Mouse (Mus musculus) hindbrain, embryonic 16.5 days (tissue): Measurements from ENCODE around the gene Elovl3. TPM values are rescaled to one million over a fixed set of nuclear protein-coding genes. Genes with fewer than 3 reads are reported as not detected.

Source experiments
- ATAC-seq: fragments of 200-750 bp; cut with Nextera tagmentation; 2 replicates; pipeline ENCODE4 v1.8.0; 2017; ENCODE audit warnings: moderate TSS enrichment, moderate library complexity
- H3K27ac ChIP-seq: fragments of 300-500 bp; sonication (generic); 2 replicates; pipeline ENCODE4 v1.5.1; 2014; ENCODE audit warnings: low read depth, mild to moderate bottlenecking, control low read depth, low read length, moderate library complexity
- H3K27me3 ChIP-seq: fragments of 300-500 bp; sonication (generic); replicated peaks from 2 replicates; pipeline ENCODE4 v1.6.1; 2014; ENCODE audit warnings: low read length; ENCODE audit not compliant: control insufficient read depth, insufficient read depth
- H3K36me3 ChIP-seq: fragments of 300-500 bp; sonication (generic); 2 replicates; pipeline ENCODE4 v1.6.1; 2014; ENCODE audit warnings: mild to moderate bottlenecking, low read length, moderate library complexity, mixed read lengths; ENCODE audit not compliant: control insufficient read depth, insufficient read depth
- H3K4me1 ChIP-seq: fragments of 300-500 bp; sonication (generic); 2 replicates; pipeline ENCODE4 v1.6.1; 2014; ENCODE audit warnings: low read depth, low read length; ENCODE audit not compliant: control insufficient read depth, insufficient read depth
- H3K4me2 ChIP-seq: fragments of 300-500 bp; sonication (generic); 2 replicates; pipeline ENCODE4 v1.6.1; 2014; ENCODE audit warnings: mild to moderate bottlenecking, low read length, control low read depth, moderate library complexity
- H3K4me3 ChIP-seq: fragments of 300-500 bp; sonication (generic); 2 replicates; pipeline ENCODE4 v1.5.1; 2014; ENCODE audit warnings: mild to moderate bottlenecking, low read length, control low read depth, moderate library complexity
- H3K9ac ChIP-seq: fragments of 300-500 bp; sonication (generic); 2 replicates; pipeline ENCODE4 v1.6.1; 2014; ENCODE audit warnings: low read depth, mild to moderate bottlenecking, control low read depth, low read length, moderate library complexity
- H3K9me3 ChIP-seq: fragments of 300-500 bp; sonication (generic); 2 replicates; pipeline ENCODE4 v1.6.1; 2014; ENCODE audit warnings: mild to moderate bottlenecking, low read length, moderate library complexity; ENCODE audit not compliant: control insufficient read depth
- WGBS: fragments of 180-500 bp; shearing (Covaris S2); extraction: QIAGEN DNeasy Blood & Tissue Kit; methylation state at CpG from one replicate; pipeline ENCODE4 v1.1.7; 2014; 5-methylcytosine and 5-hydroxymethylcytosine counted together
- polyA plus RNA-seq: library from polyadenylated mRNA; unstranded; fragments of >200 nt; fragmentation: Nextera tagmentation; extraction: Ambion mirVana; gene quantifications from 2 replicates; pipeline ENCODE4 v1.2.1, GENCODE M21; 2015

The Elovl3 gene
- polyA plus RNA-seq, 1 experiment from 2014 or later = not detected

GRCm38 (mm10) chr19:46175173-46175572, 43.5 kb downstream of the Elovl3 start:
- Histone ChIP-seq H3K4me1 (peaks cover 7% of the 10 kb centered on the region; the same call in 1 of the 2 replicates), H3K27me3 (no peaks in the 10 kb centered on the region), H3K36me3 (peaks cover 3% of the 10 kb centered on the region), H3K4me3 (no peak overlapping the region), H3K27ac (no peak overlapping the region), H3K9ac (no peak overlapping the region), H3K4me2 (no peak overlapping the region), H3K9me3 (no peaks in the 10 kb centered on the region)
- no peak for ATAC-seq

GRCm38 (mm10) chr19:46177046-46177445, 45.3 kb downstream of the Elovl3 start:
- H3K27me3 ChIP-seq = no peaks in the 10 kb centered on the region
- H3K27ac ChIP-seq = no peak overlapping the region
- H3K9me3 ChIP-seq = no peaks in the 10 kb centered on the region
- no peak overlapping the region for H3K9ac ChIP-seq
- WGBS = 32% methylated on average over 5 of the region's 5 CpGs
- H3K4me3 ChIP-seq = no peak overlapping the region
- no peak for ATAC-seq
- peaks cover 7% of the 10 kb centered on the region; the same call in 1 of the 2 replicates for H3K4me1 ChIP-seq
- no peaks in the 10 kb centered on the region for H3K36me3 ChIP-seq
- no peak overlapping the region for H3K4me2 ChIP-seq

- H3K27me3 ChIP-seq = no peaks in the 10 kb centered on the region
- no peaks in the 10 kb centered on the region for H3K36me3 ChIP-seq
- no peak for ATAC-seq
These were observed 48.6 kb downstream of the Elovl3 start for GRCm38 (mm10) chr19:46180274-46180673.

GRCm38 (mm10) chr19:46182241-46182640, 50.5 kb downstream of the Elovl3 start:
- WGBS = 91% methylated on average over 3 of the region's 3 CpGs
- Histone ChIP-seq H3K4me1 (peaks cover 3% of the 10 kb centered on the region; the same call in 1 of the 2 replicates), H3K9ac (no peak overlapping the region), H3K9me3 (no peaks in the 10 kb centered on the region), H3K4me3 (no peak overlapping the region), H3K4me2 (no peak overlapping the region), H3K27ac (no peak overlapping the region), H3K27me3 (no peaks in the 10 kb centered on the region), H3K36me3 (no peaks in the 10 kb centered on the region)
- no peak for ATAC-seq

More at GRCm38 (mm10) chr19:46180274-46180673, 48.6 kb downstream of the Elovl3 start:
- H3K4me3 ChIP-seq = no peak overlapping the region
- no peaks in the 10 kb centered on the region for H3K9me3 ChIP-seq
- H3K4me2 ChIP-seq = no peak overlapping the region
- no peak overlapping the region for H3K9ac ChIP-seq
- no peak overlapping the region for H3K27ac ChIP-seq
- WGBS = 95% methylated on average over 2 of the region's 2 CpGs
- peaks cover 7% of the 10 kb centered on the region; the same call in 1 of the 2 replicates for H3K4me1 ChIP-seq

Other genes with a start within 250 kb of the Elovl3 start
- gene Armh3, start 133.4 kb upstream of the Elovl3 start, polyA plus RNA-seq = 21.4 and 22.6 TPM in 2 replicates
- 6.1 and 7.2 TPM in 2 replicates for gene Hps6, start 128.4 kb upstream of the Elovl3 start, polyA plus RNA-seq
- 15.4 and 22.5 TPM in 2 replicates for gene Pprc1, start 87.0 kb upstream of the Elovl3 start, polyA plus RNA-seq
- 50.6 and 88.5 TPM in 2 replicates for gene Ldb1, start 86.7 kb upstream of the Elovl3 start, polyA plus RNA-seq
- gene Nolc1, start 56.0 kb upstream of the Elovl3 start, polyA plus RNA-seq = 56.3 and 63.9 TPM in 2 replicates
- gene Pitx3, start 16.4 kb downstream of the Elovl3 start, polyA plus RNA-seq = 0.20 and 0.81 TPM in 2 replicates
- gene Gbf1, start 20.6 kb downstream of the Elovl3 start, polyA plus RNA-seq = 60.3 and 71.0 TPM in 2 replicates
- gene Nfkb2, start 172.4 kb downstream of the Elovl3 start, polyA plus RNA-seq = 2.4 and 3.3 TPM in 2 replicates
- gene Psd, start 195.3 kb downstream of the Elovl3 start, polyA plus RNA-seq = 99.1 and 112 TPM in 2 replicates
- 49.4 and 55.6 TPM in 2 replicates for gene Fbxl15, start 196.3 kb downstream of the Elovl3 start, polyA plus RNA-seq
- 343 and 362 TPM in 2 replicates for gene Cuedc2, start 206.8 kb downstream of the Elovl3 start, polyA plus RNA-seq
- 13.0 and 13.4 TPM in 2 replicates for gene Mfsd13a, start 209.2 kb downstream of the Elovl3 start, polyA plus RNA-seq
- 2.4 TPM in 2 replicates for gene 2310034G01Rik, start 218.4 kb downstream of the Elovl3 start, polyA plus RNA-seq